Mouse (Mus musculus) heart, embryonic 10.5 days (tissue): ENCODE data around the gene Gadl1. TPM values are rescaled to one million over a fixed set of nuclear protein-coding genes. Genes with fewer than 3 reads are reported as not detected.

Experiments
- DNase-seq: peaks from one replicate; pipeline ENCODE4 v3.0.0-alpha.2; 2017; ENCODE audit warnings: low spot score
- H3K27ac ChIP-seq: fragments of 300-500 bp; sonication (generic); 2 replicates; pipeline ENCODE4 v1.5.1; 2016; ENCODE audit warnings: mild to moderate bottlenecking
- H3K27me3 ChIP-seq: fragments of 300-500 bp; sonication (generic); 2 replicates; pipeline ENCODE4 v1.6.1; 2016; ENCODE audit warnings: mild to moderate bottlenecking; ENCODE audit not compliant: poor library complexity, insufficient read depth, severe bottlenecking
- H3K36me3 ChIP-seq: fragments of 300-500 bp; sonication (generic); 2 replicates; pipeline ENCODE4 v1.6.1; 2016; ENCODE audit warnings: mild to moderate bottlenecking, moderate library complexity
- H3K4me1 ChIP-seq: fragments of 300-500 bp; sonication (generic); 2 replicates; pipeline ENCODE4 v1.6.1; 2016; ENCODE audit warnings: mild to moderate bottlenecking
- H3K4me3 ChIP-seq: fragments of 300-500 bp; sonication (generic); 2 replicates; pipeline ENCODE4 v1.5.1; 2016; ENCODE audit warnings: mild to moderate bottlenecking, moderate library complexity
- H3K9me3 ChIP-seq: fragments of 300-500 bp; sonication (generic); 2 replicates; pipeline ENCODE4 v1.6.1; 2016; ENCODE audit warnings: mild to moderate bottlenecking, moderate library complexity
- WGBS: fragments of 180-500 bp; shearing (Covaris S2); methylation state at CpG from one replicate; pipeline ENCODE4 v1.1.7; 2016; 5-methylcytosine and 5-hydroxymethylcytosine counted together
- polyA plus RNA-seq: library from polyadenylated mRNA; unstranded; fragments of >200 nt; fragmentation: Nextera tagmentation; extraction: Ambion mirVana; gene quantifications from 2 replicates; pipeline ENCODE4 v1.2.1, GENCODE M21; 2016

The Gadl1 gene
- polyA plus RNA-seq, 1 experiment from 2014 or later = 0.35 TPM

GRCm38 (mm10) chr9:116101842-116102241 lies 192.6 kb downstream of the Gadl1 start:
- DNase-seq = no peak
- Histone ChIP-seq H3K27me3 (no peaks in the 10 kb centered on the region), H3K4me1 (peaks cover 15% of the 10 kb centered on the region; the same call in 1 of the 2 replicates), H3K36me3 (peaks cover 34% of the 10 kb centered on the region), H3K4me3 (no peak overlapping the region), H3K27ac (no peak overlapping the region), H3K9me3 (no peaks in the 10 kb centered on the region)
- WGBS = 55% methylated on average over 11 of the region's 11 CpGs

- WGBS = 83% methylated on average over 17 of the region's 17 CpGs
- Histone ChIP-seq H3K9me3 (no peaks in the 10 kb centered on the region), H3K27ac (no peak overlapping the region), H3K4me1 (peaks cover 5% of the 10 kb centered on the region; the same call in 1 of the 2 replicates), H3K36me3 (peaks cover 56% of the 10 kb centered on the region), H3K4me3 (no peak overlapping the region), H3K27me3 (no peaks in the 10 kb centered on the region)
- DNase-seq = no peak
Observed at GRCm38 (mm10) chr9:116104770-116105169, 195.5 kb downstream of the Gadl1 start.

DNA sequence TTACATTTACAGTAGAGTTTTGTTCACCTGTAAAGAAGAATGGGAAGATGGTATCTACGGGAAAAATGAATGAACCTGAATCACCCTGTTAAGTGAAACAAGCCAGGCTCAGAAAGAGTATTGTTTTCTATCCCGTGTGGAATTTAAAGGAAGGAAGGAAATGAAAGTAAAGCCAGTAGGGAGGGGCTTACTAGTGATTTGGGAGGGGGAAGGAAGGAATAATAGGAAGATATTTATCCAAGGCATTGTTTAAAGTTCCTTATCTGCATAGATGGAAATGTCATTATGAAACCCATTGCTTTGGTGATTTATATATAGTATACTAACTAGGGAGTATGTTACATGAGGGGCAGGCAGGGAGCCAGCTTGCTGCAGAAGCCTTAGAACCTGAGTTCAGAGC lies 199.5 kb downstream of the Gadl1 start:
- H3K4me3 ChIP-seq = no peak overlapping the region
- H3K4me1 ChIP-seq = peaks cover 7% of the 10 kb centered on the region; the same call in 1 of the 2 replicates
- peaks cover 47% of the 10 kb centered on the region for H3K36me3 ChIP-seq
- H3K27me3 ChIP-seq = no peaks in the 10 kb centered on the region
- no peak for DNase-seq
- H3K27ac ChIP-seq = no peak overlapping the region
- no peaks in the 10 kb centered on the region for H3K9me3 ChIP-seq
- 70% methylated on average over 2 of the region's 2 CpGs for WGBS

- no peak for DNase-seq
- Histone ChIP-seq H3K27ac (no peak overlapping the region), H3K36me3 (peaks cover 34% of the 10 kb centered on the region), H3K4me1 (peaks cover 12% of the 10 kb centered on the region), H3K4me3 (no peak overlapping the region), H3K27me3 (no peaks in the 10 kb centered on the region), H3K9me3 (no peaks in the 10 kb centered on the region)
- WGBS = 75% methylated on average over 9 of the region's 9 CpGs
Observed at GRCm38 (mm10) chr9:116111149-116111970, 202.1 kb downstream of the Gadl1 start.

DNA sequence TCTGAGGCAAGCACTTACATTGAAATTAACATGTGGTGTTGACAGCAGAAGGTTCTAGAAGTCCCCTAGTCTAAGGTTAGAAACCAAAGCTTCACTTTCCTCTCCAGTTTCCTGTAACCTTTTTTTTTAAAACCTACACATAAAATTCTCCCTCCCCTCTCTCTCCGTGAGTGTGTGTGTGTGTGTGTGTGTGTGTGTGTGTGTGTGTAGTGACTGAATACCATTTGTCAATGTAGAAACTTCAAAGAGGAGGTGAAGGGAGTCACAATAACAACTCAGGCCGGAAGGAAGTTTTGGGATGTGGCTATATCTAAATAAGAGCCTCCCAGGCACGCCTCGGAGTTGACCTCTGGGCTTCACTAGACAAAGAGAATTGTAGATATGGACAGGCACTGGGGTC lies 205.1 kb downstream of the Gadl1 start:
- Histone ChIP-seq H3K9me3 (no peaks in the 10 kb centered on the region), H3K4me1 (peaks cover 15% of the 10 kb centered on the region), H3K27ac (0 out of 2 replicates have a peak overlapping the region, but pooled peaks have one; percentile 13), H3K27me3 (no peaks in the 10 kb centered on the region), H3K36me3 (peaks cover 10% of the 10 kb centered on the region), H3K4me3 (no peak overlapping the region)
- DNase-seq = no peak
- WGBS = 37% methylated on average over 4 of the region's 4 CpGs

GRCm38 (mm10) chr9:116115875-116116274 lies 206.6 kb downstream of the Gadl1 start:
- no peak overlapping the region for H3K27ac ChIP-seq
- DNase-seq = no peak
- peaks cover 24% of the 10 kb centered on the region for H3K4me1 ChIP-seq
- WGBS = 96% methylated on average over 7 of the region's 7 CpGs
- H3K9me3 ChIP-seq = no peaks in the 10 kb centered on the region
- H3K4me3 ChIP-seq = no peak overlapping the region
- no peaks in the 10 kb centered on the region for H3K27me3 ChIP-seq
- peaks cover 2% of the 10 kb centered on the region; the same call in 1 of the 2 replicates for H3K36me3 ChIP-seq

GRCm38 (mm10) chr9:116118332-116118872 lies 209.1 kb downstream of the Gadl1 start:
- no peak for DNase-seq
- Histone ChIP-seq H3K27ac (no peak overlapping the region), H3K36me3 (peaks cover 5% of the 10 kb centered on the region; the same call in 1 of the 2 replicates), H3K4me3 (no peak overlapping the region), H3K27me3 (no peaks in the 10 kb centered on the region), H3K4me1 (peaks cover 28% of the 10 kb centered on the region), H3K9me3 (no peaks in the 10 kb centered on the region)
- 83% methylated on average over 8 of the region's 8 CpGs for WGBS

GRCm38 (mm10) chr9:116119990-116120389 lies 210.7 kb downstream of the Gadl1 start:
- Histone ChIP-seq H3K4me3 (no peak overlapping the region), H3K27ac (no peak overlapping the region; the same call in 1 of the 2 replicates), H3K9me3 (no peaks in the 10 kb centered on the region), H3K27me3 (no peaks in the 10 kb centered on the region), H3K4me1 (peaks cover 23% of the 10 kb centered on the region), H3K36me3 (peaks cover 10% of the 10 kb centered on the region; the same call in 1 of the 2 replicates)
- no peak for DNase-seq
- 49% methylated on average over 7 of the region's 7 CpGs for WGBS

GRCm38 (mm10) chr9:116121472-116121871 lies 212.2 kb downstream of the Gadl1 start:
- H3K36me3 ChIP-seq = peaks cover 15% of the 10 kb centered on the region; the same call in 1 of the 2 replicates
- peaks cover 28% of the 10 kb centered on the region for H3K4me1 ChIP-seq
- no peaks in the 10 kb centered on the region for H3K27me3 ChIP-seq
- 89% methylated on average over 7 of the region's 7 CpGs for WGBS
- H3K9me3 ChIP-seq = no peaks in the 10 kb centered on the region
- peak overlapping the region; percentile 67; the same call in 1 of the 2 replicates for H3K27ac ChIP-seq
- no peak for DNase-seq
- H3K4me3 ChIP-seq = no peak overlapping the region

- no peak for DNase-seq
- Histone ChIP-seq H3K36me3 (peaks cover 18% of the 10 kb centered on the region; the same call in 1 of the 2 replicates), H3K4me3 (no peak overlapping the region), H3K27me3 (no peaks in the 10 kb centered on the region), H3K4me1 (peaks cover 28% of the 10 kb centered on the region), H3K27ac (peak overlapping the region; percentile 59), H3K9me3 (no peaks in the 10 kb centered on the region)
- 75% methylated on average over 6 of the region's 6 CpGs for WGBS
Observed at GRCm38 (mm10) chr9:116122544-116122943, 213.3 kb downstream of the Gadl1 start.

DNA sequence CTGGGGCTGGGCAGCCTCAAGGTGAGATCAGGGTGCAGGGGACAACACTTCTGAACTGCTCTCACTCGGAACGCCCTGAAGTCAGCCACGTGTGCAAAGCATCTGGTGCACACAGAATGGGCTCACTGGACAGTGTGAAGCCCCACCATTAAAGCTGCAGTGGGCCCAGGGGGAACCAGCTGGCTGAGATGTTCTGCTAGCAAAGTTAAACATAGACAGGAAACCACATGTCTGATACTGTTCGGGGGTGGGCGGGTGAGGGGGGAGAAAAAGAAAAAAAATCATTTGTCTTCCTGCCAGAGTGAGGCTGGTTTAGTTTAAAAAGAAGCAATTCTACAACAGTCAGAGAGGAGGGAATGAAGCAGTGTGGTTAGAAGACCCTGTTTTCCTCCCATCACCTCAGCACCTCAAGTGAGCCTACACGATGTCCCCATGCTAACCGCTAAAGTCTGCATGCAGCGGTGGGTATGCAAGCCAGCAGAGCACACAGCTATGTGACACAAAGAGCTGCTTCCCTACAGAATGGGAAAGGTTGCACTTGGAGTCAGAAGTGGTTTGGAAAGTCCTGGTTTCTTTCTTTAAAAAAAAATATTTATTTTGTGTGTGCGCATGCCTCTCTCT lies 213.8 kb downstream of the Gadl1 start:
- Histone ChIP-seq H3K27ac (peak overlapping the region; percentile 59), H3K4me3 (no peak overlapping the region), H3K27me3 (no peaks in the 10 kb centered on the region), H3K9me3 (no peaks in the 10 kb centered on the region), H3K4me1 (peaks cover 28% of the 10 kb centered on the region), H3K36me3 (peaks cover 18% of the 10 kb centered on the region; the same call in 1 of the 2 replicates)
- DNase-seq = no peak
- WGBS = 62% methylated on average over 9 of the region's 9 CpGs
